Mouse (Mus musculus) liver, adult (tissue): Measurements from ENCODE around the gene Mlx.

Source experiments
- GATA4 ChIP-seq: IDR thresholded peaks from 2 replicates; pipeline ENCODE4 v1.6.1; 2014; ENCODE audit warnings: mild to moderate bottlenecking, low read length; ENCODE audit not compliant: insufficient replicate concordance

Mlx gene

GRCm38 (mm10) chr11:101086756-101087681 lies at the start of gene Mlx:
Gene Mlx, plus strand, starts transcription at chr11:101087277.
- peak; percentile 38; the same call in 1 of the 2 replicates for TF ChIP-seq GATA4

DNA sequence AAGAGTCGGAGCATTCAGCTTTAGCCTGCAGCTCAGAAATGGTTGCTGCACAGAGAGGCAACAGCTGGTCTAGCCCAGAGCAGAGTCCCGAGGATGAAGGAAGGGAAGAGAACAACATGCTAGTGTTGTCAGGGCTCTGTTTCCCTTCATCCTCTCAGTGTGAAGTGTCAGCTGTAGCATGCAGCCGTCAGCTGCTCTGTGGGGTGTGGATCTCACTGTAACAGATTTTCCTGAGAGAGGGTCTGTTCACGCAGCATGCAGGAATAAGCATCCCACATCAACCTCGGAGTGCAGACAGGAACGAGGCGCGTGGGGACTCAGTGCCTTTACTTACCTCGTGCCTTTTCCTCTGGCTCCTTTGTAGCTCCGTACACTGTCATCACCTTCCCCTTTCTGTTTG lies 49.3 kb upstream of the Mlx start:
- TF ChIP-seq GATA4 = no peak

DNA sequence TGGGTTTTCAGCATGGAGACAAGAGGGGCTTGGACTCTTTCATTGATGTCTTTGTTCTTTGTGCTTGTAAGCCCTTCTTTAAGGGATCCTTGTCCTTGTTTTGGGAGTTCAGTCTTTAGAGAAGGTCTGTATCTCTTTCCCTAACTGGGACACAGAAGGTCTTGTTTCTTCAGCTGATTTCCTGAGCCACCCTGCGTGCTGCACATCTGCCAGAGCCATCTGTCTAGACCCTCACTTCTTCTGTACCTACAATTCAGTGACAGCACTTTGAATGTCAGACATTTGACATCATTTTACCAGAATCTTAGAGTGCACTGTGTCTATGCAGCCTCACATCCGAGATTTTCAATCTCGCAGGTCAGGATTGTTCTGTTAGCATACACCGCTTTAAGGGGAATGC lies 41.3 kb upstream of the Mlx start:
- no peak for TF ChIP-seq GATA4

DNA sequence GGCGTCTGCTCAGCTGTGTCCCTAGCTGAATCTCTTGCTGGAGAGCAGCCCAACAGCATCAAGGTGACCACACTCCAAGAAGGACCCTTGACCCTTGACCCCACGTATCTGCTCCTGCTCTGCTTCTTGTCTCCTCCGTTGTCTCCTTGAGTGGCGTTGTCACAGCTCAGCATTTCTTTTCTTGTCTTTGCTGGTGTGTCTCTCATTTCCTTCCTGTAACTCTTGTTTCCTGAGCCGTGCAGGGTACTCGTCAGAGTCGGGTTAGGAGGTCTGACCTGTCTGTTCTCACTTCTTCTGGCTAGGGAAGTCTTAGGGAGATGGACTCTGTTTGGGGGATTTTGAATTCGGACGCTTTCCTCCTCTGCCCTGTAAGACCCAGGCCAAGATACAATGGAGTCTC lies 40.6 kb upstream of the Mlx start:
- peak; percentile 66; the same call in 1 of the 2 replicates for TF ChIP-seq GATA4

DNA sequence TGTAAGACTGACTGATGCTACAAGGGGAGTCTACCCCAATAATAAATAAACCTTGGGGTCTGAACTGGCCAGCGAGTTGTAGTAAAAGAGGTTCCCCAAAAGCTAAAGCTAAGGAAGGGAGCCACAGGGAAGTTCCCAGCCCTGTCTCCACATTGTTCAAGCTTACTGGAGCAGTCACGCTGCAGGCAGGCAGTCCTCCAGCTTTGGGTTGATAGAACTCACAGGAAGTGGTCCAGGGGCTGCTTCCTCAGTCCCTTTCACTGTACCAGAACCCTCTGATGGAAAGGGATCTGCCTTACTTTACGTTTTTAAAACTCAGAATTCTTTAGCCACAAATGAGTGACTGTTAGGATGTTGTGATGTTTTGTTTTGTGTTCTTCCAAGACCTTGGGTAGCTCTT lies 39.6 kb upstream of the Mlx start:
- TF ChIP-seq GATA4 = no peak

GRCm38 (mm10) chr11:101050359-101050758 lies 36.7 kb upstream of the Mlx start:
- no peak for TF ChIP-seq GATA4

DNA sequence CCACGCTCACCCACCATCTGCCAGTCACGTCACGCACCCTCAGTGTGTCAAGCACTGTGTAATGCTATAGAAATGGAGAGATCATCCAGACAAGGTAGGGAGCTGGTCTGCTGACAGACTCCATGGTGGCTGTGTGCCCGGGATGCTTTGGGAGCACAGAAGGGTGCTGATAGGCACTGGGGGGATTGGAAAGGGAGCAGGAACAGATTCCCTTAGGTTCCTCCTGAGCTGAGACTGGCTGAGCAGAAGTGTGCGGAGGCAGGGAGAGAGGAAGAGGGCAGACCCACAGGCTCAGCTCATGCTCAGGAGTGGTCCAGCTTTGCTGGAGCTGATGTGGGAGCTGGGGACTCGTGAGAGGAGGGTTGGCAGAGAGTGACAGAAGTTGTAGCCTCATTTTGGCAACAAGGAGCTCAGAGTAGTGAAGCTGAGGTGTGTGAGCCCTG lies 36.0 kb upstream of the Mlx start:
- no peak for TF ChIP-seq GATA4

DNA sequence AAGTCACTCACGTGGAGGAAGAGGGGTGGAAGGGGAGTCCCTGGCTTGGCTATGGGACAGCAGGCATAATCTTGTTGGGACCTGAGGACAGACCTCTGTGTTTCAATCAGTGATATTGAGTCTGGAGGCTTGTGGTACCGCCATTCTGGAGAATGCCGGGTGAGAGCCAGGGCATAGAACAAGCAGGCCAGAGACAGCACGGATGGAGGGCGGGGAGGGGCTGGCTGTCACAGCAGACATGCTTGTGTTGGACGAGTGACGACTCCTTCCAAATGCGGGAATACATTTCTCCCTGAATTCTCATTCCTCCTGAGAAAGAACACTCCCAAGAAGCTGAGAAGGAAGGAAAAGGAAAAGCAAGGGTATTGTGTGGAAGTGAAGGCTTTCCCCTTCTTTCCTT lies 35.5 kb upstream of the Mlx start:
- no peak for TF ChIP-seq GATA4

DNA sequence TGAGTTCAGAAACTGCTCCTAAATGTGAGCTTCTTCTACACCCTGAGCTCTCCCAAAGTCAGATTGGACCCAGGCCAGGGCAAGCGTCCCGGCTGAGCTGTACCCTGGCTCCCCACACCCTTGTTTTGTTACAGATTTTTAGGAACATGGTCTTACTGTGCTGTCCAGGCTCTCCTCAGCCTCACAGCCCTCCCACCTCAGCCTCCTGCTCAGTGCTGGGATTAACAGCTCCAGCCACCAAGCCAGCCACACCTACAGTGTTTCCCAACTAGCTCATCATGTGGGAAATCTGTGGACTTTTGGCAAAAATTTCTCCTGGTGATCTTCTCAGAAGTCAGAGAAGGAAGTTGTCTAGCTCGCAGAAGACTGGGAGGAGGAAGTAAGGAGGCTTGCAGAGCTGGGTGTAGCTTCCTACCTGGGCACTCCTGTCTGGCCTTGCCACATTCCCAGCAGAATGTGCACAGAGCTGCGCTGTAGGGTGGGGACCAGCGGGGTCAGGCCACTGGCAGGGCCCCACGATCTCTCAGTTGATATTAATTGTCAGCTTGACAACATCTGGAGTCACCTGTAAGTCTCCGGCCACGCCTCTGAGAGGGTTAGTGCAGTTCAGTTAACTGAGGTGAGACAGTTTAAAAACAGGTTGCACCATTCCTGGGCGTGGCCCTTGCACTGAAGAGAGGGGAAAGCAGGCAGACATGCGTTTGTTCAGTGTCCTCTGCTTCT lies 34.2 kb upstream of the Mlx start:
- TF ChIP-seq GATA4 = no peak

GRCm38 (mm10) chr11:101053974-101054373 lies 33.1 kb upstream of the Mlx start:
- no peak for TF ChIP-seq GATA4

DNA sequence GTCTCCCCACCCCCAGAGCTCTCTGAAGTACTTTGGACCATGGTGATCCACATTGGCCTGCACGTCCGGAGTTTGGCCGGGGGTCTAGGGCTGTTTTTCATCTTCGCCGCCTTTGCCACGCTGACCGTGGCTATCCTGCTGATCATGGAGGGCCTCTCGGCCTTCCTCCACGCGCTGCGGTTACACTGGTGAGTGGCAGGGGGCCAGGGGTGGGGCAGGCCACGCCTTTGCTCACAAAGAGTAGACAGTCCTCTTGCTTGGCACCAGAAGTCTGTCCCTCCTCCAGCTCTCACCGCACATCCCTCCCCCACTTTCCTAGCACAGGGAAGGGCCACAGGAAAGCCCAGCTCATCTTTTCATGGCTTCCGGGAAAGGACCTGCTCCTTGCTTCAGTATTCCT lies 31.7 kb upstream of the Mlx start:
- TF ChIP-seq GATA4 = no peak

DNA sequence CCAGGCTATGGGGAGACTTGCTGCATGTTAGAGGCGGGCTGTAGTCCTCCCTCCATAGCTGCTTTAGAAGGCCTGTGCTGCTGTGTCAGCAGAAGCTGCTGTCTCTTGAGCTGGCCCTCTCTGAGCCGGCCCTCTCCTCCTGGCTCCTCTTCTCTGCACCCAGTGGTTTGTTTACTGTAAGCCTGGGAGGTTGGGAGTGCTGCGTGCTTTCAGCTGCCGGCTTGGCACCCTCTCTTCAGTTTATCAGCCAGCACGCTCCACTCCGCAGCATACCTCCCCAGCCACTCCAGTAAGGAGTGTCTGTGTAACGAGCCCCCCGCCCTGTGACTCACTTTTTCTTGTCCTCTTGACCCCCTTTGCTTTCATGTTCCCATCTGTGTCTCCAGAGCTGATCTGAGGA lies 30.2 kb upstream of the Mlx start:
- TF ChIP-seq GATA4 = no peak

GRCm38 (mm10) chr11:101057860-101058259 lies 29.2 kb upstream of the Mlx start:
- TF ChIP-seq GATA4 = no peak

DNA sequence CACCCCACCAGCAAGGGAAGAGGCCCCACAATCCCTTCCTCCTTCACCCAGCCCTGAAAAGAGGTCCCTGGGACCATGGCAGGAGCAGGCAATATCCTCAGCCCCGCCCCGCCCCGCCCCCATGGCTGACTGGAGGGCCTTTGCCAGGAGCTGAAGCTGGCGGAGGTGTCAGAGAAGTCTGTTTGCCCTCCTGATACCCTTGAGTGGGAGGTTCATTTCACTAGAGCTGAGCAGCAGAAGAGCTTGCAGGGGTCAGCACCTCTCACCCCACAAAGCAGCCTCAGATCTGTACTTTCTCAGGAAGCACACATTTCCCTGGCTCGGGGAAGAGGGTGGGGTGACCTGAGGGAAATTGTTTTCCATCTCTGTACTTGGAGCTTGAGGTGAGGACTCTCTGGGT lies 28.4 kb upstream of the Mlx start:
- no peak; the same call in 1 of the 2 replicates for TF ChIP-seq GATA4

DNA sequence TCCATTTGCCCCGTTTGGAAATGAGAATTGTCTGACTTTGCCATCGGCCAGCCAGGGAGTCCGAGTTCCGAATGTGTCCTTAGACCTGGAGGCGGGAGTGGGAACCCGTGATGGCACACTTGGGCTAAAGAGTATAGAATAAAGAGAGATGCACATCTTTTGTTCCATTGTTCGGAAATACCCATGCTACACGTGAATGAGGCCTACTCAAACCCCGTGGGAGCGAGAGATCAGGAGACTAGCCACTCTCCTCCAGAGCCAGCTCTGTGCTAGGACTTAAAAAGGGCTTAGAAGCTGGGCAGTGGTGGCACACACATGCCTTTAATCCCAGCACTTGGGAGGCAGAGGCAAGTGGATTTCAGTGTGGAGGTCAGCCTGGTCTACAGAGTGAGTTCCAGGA lies 27.6 kb upstream of the Mlx start:
- TF ChIP-seq GATA4 = no peak

DNA sequence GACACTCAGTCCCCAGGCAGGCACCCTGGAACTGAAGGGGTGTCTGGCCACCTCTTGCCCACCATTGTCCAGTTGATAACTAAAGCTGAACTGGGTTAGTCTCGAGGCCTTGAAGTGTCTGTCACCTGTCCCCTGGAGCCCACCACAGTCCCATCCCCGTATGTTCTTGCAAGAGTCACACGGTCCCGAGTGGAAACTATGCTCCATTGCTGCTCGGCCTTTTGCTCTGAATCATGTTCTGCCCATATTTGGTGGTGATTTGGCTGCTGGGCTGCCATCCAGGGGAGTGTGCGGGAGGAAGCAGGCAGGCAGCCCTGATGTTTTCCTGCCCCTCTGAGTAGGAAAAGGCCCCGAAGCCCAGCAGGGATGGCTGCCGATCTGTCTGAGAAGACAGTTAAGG lies 27.0 kb upstream of the Mlx start:
- TF ChIP-seq GATA4 = no peak
